Mouse (Mus musculus) lung, postnatal 0 days (tissue): ENCODE results near the gene Tango6. TPM values are rescaled to one million over a fixed set of nuclear protein-coding genes. Genes with fewer than 3 reads are reported as not detected.
"Not testable (repeated sequence)": the region's sequence is repeated elsewhere in the genome, so short reads cannot be mapped to it uniquely, and the experiment has no call there.

ENCODE experiments used
- ATAC-seq: fragments of 200-750 bp; cut with Nextera tagmentation; 2 replicates; pipeline ENCODE4 v1.8.0; 2017; ENCODE audit warnings: moderate library complexity
- DNase-seq: peaks from one replicate; pipeline ENCODE4 v3.0.0-alpha.2; 2016; ENCODE audit warnings: low spot score
- H3K27ac ChIP-seq: fragments of 300-500 bp; sonication (generic); 2 replicates; pipeline ENCODE4 v1.5.1; 2014; ENCODE audit warnings: antibody characterized with exemption, mild to moderate bottlenecking, low read length, mixed read lengths
- H3K27me3 ChIP-seq: fragments of 300-500 bp; sonication (generic); replicated peaks from 2 replicates; pipeline ENCODE4 v1.6.1; 2014; ENCODE audit warnings: low read length, mixed read lengths; ENCODE audit not compliant: insufficient read depth
- H3K36me3 ChIP-seq: fragments of 300-500 bp; sonication (generic); 2 replicates; pipeline ENCODE4 v1.6.1; 2014; ENCODE audit warnings: low read length, mixed read lengths; ENCODE audit not compliant: insufficient read depth
- H3K4me1 ChIP-seq: fragments of 300-500 bp; sonication (generic); 2 replicates; pipeline ENCODE4 v1.6.1; 2014; ENCODE audit warnings: antibody characterized with exemption, low read depth, low read length, mixed read lengths; ENCODE audit not compliant: insufficient read depth
- H3K4me2 ChIP-seq: fragments of 300-500 bp; sonication (generic); replicated peaks from 2 replicates; pipeline ENCODE4 v1.6.1; 2014; ENCODE audit warnings: low read depth, mild to moderate bottlenecking, low read length, moderate library complexity, mixed read lengths
- H3K4me3 ChIP-seq: fragments of 300-500 bp; sonication (generic); 2 replicates; pipeline ENCODE4 v1.5.1; 2014; ENCODE audit warnings: low read depth, low read length
- H3K9ac ChIP-seq: fragments of 300-500 bp; sonication (generic); replicated peaks from 2 replicates; pipeline ENCODE4 v1.6.1; 2014; ENCODE audit warnings: low read depth, mild to moderate bottlenecking
- H3K9me3 ChIP-seq: fragments of 300-500 bp; sonication (generic); 2 replicates; pipeline ENCODE4 v1.6.1; 2016; ENCODE audit warnings: low read length, mixed read lengths
- CTCF ChIP-seq: IDR thresholded peaks from 2 replicates; pipeline ENCODE4 v1.5.1; 2016; ENCODE audit warnings: antibody characterized with exemption, mild to moderate bottlenecking
- EP300 ChIP-seq: IDR thresholded peaks from 2 replicates; pipeline ENCODE4 v1.6.1; 2016; ENCODE audit warnings: antibody characterized with exemption, mild to moderate bottlenecking, control low read depth
- WGBS: fragments of 180-500 bp; shearing (Covaris S2); extraction: QIAGEN DNeasy Blood & Tissue Kit; methylation state at CpG from one replicate; pipeline ENCODE4 v1.1.7; 2014; 5-methylcytosine and 5-hydroxymethylcytosine counted together
- polyA plus RNA-seq: library from polyadenylated mRNA; unstranded; fragments of >200 nt; fragmentation: Nextera tagmentation; extraction: Ambion mirVana; gene quantifications from 2 replicates; pipeline ENCODE4 v1.2.1, GENCODE M21; 2015

The Tango6 gene
- polyA plus RNA-seq, 1 experiment from 2014 or later: 3.5 TPM

DNA sequence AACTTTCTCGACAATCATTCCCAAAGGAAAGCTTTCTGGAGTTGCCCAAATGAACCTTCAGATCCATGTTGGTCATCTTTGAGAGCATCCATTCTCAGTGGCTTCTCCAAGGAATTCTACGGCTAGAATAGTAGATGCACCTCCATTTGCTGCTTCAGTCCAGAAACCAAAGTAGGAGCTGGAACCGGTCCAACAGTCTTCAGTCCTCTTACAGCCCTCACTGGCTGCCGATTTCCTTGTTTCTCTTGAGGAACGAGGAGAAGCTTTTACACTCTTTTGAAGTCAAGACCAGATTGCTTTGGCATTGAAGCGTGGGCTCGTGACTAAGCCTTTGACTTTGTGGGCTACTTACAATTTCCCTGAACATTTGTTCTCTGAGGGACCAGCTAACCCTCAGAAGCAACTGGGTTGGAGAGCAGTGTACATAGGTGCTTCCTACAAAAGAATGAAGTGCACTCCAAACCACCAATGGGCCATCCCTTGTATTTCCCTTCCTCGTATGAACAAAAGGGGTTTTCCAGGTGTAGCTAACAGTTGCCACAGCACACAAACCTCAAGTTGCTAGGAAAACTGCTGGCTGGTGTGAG is 197.3 kb downstream of the Tango6 start:
- H3K27ac ChIP-seq: peak overlapping the region; percentile 14; the same call in 1 of the 2 replicates
- DNase-seq (peak; percentile 80), ATAC-seq (peak; percentile 81)
- H3K9me3 ChIP-seq: no peaks in the 10 kb centered on the region
- H3K4me2 ChIP-seq: no peak overlapping the region
- H3K4me3 ChIP-seq: no peak overlapping the region
- no peaks in the 10 kb centered on the region for H3K4me1 ChIP-seq
- WGBS: 54% methylated on average over 8 of the region's 8 CpGs
- TF ChIP-seq CTCF: no peak
- 0 out of 2 replicates have a peak, but pooled peaks have one; percentile 26 for TF ChIP-seq EP300
- 0 out of 2 replicates have a peak, but pooled peaks cover under 1% of the 10 kb centered on the region for H3K36me3 ChIP-seq
- no peaks in the 10 kb centered on the region for H3K27me3 ChIP-seq
- H3K9ac ChIP-seq: no peak overlapping the region

DNA sequence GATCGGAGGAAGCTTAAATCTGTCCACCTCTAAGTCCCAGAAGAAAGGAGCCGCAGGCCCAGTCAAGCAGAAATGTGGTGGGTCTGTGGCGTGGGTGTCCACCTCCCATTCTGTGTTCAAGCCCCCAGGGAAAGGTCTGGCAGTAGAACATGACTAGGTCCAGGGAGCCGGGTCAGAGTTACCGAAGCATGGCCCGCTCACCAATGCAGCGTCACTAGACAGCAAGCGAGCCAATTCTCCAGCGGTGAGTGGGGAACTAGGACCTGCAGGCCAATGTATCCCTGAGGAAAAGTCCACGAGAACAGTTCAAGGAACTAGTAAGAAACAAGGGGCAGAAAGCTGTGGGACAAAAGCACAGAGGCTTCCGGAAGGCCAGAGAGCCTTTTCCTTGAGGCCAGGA is 201.2 kb downstream of the Tango6 start:
- H3K4me3 ChIP-seq, H3K4me1 ChIP-seq, H3K27me3 ChIP-seq, H3K9me3 ChIP-seq, DNase-seq, H3K27ac ChIP-seq, H3K4me2 ChIP-seq, ATAC-seq, H3K9ac ChIP-seq: not testable (repeated sequence)
- 95% methylated on average over 11 of the region's 11 CpGs for WGBS
- H3K36me3 ChIP-seq: peaks cover 13% of the 10 kb centered on the region; the same call in 1 of the 2 replicates

DNA sequence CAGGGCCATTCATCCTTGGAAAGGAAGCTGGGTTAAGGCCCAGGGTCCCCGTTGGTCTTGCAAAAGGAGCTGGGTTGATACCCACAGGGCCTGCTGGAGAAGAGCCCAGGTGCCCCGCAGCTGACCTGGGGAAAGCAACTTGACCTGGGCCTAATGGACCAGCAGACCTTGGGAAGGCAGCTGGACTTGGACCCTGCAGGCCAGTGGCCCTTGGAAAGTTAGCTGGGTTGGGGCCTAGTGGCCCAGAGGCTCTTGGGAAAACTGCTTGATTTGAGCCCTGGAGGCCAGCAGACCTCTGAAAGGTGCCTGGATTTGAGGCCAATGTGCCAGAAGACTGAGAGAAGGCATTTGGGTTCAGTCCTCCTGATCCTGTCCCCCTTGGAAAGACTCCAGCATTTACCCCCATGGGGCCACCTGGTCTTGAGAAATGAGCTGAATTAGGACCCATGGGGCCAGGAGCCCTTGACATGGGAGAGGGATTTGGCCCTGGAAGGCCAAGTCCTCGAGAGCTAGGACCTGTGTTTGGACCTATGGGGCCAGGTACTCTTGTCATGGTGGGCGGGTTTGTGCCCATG is 202.0 kb downstream of the Tango6 start:
- H3K4me2 ChIP-seq, ATAC-seq, H3K9me3 ChIP-seq, H3K27me3 ChIP-seq, H3K4me1 ChIP-seq, H3K27ac ChIP-seq, H3K9ac ChIP-seq, H3K4me3 ChIP-seq, DNase-seq: not testable (repeated sequence)
- peaks cover 13% of the 10 kb centered on the region; the same call in 1 of the 2 replicates for H3K36me3 ChIP-seq
- 94% methylated on average over 4 of the region's 4 CpGs for WGBS

DNA sequence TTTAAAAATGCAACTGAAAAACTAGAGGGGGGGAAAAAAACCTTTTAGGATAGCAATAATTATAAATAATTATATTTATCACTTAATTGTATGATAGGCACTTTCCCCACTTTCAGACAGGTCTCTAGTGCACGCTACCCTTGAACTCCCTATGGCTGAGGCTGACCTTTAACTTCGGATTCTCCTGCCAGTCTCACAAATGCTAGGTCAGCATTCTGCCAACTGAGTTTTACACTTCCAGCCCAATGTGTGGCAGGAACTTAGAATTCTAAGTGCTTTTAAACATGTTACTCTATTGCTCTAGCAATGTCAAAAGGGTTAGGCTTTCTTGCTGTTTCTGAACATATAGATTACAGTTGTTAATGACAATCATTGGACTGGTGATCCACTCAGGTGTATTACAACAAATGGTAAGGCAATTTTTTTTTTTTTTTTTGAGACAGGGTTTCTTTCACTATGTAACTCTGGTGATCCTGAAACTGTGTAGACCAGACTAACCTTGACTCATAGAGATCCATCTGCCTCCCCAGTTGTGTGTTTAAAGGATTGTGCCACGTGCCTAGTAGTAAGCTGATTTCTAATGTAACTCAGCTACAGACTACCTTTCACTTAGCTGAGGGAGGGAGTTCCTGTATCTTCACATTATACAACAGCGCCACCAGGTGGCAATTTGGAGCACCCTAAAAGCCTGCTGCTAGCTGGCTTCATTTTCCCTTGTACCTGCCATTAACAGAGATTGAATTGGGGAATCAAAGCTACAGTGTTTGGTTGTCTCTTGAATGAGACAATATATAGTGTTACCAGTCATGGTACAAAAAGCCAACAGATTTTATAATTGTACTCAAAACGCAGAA is 204.7 kb downstream of the Tango6 start:
- no peaks in the 10 kb centered on the region; the same call in 1 of the 2 replicates for H3K4me1 ChIP-seq
- H3K27me3 ChIP-seq: no peaks in the 10 kb centered on the region
- H3K9me3 ChIP-seq: no peaks in the 10 kb centered on the region
- H3K9ac ChIP-seq: no peak overlapping the region
- H3K27ac ChIP-seq: no peak overlapping the region
- H3K36me3 ChIP-seq: peaks cover 13% of the 10 kb centered on the region; the same call in 1 of the 2 replicates
- 42% methylated on average over 5 of the region's 5 CpGs for WGBS
- no peak overlapping the region for H3K4me2 ChIP-seq
- peak; percentile 77 for ATAC-seq
- peak; percentile 92 for DNase-seq
- H3K4me3 ChIP-seq: no peak overlapping the region
- TF ChIP-seq EP300 (no peak), CTCF (peak; percentile 92)

DNA sequence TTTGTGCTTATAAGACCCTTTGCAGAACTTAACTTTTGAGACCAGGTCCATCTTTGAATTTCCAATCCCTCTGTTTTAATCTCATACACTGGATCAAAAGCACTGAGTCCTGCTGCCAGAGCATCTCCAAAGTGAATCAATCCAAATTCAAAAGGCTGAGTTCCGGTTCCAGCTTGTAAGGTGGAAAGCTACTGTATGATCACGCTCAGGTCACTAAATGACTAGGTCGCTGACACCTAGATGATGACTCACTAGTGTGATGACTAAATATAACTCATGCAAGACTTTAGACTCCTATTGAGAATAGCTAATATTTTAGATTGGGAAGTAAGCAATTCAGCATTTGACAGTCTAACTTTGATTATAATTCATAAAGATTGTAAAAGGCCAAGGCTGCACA is 205.9 kb downstream of the Tango6 start:
- H3K36me3 ChIP-seq: peaks cover 13% of the 10 kb centered on the region; the same call in 1 of the 2 replicates
- no peak for DNase-seq
- H3K4me3 ChIP-seq: no peak overlapping the region
- WGBS: 74% methylated on average over 3 of the region's 3 CpGs
- H3K27ac ChIP-seq: no peak overlapping the region
- no peak for ATAC-seq
- no peaks in the 10 kb centered on the region for H3K27me3 ChIP-seq
- no peak overlapping the region for H3K9ac ChIP-seq
- H3K4me2 ChIP-seq: no peak overlapping the region
- H3K4me1 ChIP-seq: no peaks in the 10 kb centered on the region; the same call in 1 of the 2 replicates
- no peaks in the 10 kb centered on the region for H3K9me3 ChIP-seq
- TF ChIP-seq EP300: no peak
- TF ChIP-seq CTCF: no peak

DNA sequence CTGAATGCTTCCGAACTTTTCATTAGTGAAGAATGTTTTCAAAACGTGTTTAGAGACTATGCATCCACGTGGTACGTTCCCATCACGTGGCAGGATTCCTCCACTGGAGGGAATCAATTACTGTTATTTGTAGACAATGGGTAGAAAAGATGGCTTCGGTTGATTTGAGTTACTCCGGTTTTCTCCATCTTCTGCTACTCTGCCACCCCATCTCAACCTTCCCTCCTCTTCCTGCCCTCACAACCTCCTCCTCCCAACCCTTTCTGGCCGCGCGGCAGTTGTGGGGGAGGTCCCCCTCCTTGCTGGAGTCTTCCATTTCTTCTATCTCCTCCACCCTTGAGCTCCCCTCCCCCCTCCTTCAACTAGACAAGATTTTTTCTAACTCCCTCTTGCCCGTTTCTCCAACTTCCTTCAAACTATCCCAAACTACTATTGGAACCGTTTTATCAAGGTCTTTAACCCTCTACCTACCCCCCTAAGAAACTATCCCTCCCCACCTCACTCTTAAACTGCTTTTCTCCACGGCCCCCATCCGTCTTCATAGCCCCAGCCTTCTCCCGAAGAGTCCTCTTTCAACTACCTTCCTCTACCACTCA is 209.4 kb downstream of the Tango6 start:
- Histone ChIP-seq H3K27me3 (no peaks in the 10 kb centered on the region), H3K9ac (peak overlapping the region; percentile 92), H3K36me3 (no peaks in the 10 kb centered on the region), H3K27ac (peak overlapping the region; percentile 95), H3K9me3 (no peaks in the 10 kb centered on the region), H3K4me3 (peak overlapping the region; percentile 76), H3K4me1 (no peaks in the 10 kb centered on the region; the same call in 1 of the 2 replicates), H3K4me2 (peak overlapping the region; percentile 79)
- DNase-seq (peak; percentile 71), ATAC-seq (no peak)
- under 1% methylated on average over 15 of the region's 15 CpGs for WGBS
- TF ChIP-seq CTCF (no peak), EP300 (no peak)
